Mouse (Mus musculus): ENCODE data around the gene Tldc2. TPM values are rescaled to one million over a fixed set of nuclear protein-coding genes. Genes with fewer than 3 reads are reported as not detected.

Gene Tldc2
- not detected for polyA plus RNA-seq (2014; fragmentation: Illumina TruSeq; extraction: RNeasy Lipid Tissue Mini Kit (QIAGEN cat#74804); ENCODE audit: low read depth, low replicate concordance)

DNA sequence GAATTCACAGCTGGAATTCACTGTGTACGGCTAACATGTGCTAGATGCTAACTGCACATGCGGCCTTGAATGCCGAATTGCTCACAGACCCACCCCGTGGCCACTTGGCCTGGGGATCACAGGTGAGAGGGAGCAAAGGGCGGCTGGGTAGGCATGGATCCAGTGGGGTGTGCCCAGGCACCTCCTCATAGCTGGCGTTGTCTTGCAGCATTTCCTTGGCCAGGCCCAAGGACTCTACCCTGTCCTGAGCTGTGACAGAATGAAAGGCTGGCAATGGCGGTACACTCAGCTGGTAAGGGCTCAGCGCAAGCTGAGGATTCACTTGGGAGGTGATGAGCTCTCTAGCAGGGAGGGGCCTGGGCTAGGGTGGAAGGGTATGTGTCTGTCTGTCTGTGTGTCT is at the start of gene Tldc2:
Gene Tldc2 (plus strand): TSS at position 260 of the 400 bp plus-strand sequence.

GRCm38 (mm10) chr2:157078793-157079700 is 7.8 kb upstream of the Tldc2 start, which contains the start of gene Soga1:
TSS of gene Soga1 (minus strand) at chr2:157079254.

DNA sequence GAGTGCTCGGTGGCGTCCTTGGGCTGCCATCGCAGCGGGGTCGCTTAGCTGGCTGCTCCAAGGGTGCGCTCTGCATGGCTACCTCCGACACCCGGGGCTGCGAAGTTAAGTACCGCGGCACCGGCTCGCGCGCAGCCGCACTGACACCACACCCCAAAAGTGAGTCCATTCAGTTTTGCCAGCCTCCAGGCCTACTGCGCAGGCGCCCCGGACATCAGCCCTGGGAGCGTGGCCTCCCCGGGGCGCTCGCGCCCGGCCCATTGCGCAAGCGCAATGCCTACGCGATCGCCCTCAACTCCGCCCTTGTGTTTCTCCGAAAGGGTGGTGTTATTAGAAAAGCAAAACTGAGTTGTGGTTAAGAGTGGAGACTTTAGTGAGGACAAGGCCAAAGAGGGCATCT is 48.2 kb downstream of the Tldc2 start, which contains the start of gene Samhd1:
Gene Samhd1 (minus strand): TSS at position 252 of the 400 bp plus-strand sequence.

Other genes starting within 250 kb of the Tldc2 start
- 4.2 TPM for gene Tgif2, start 247.0 kb upstream of the Tldc2 start, polyA plus RNA-seq (2014; fragmentation: Illumina TruSeq; extraction: RNeasy Lipid Tissue Mini Kit (QIAGEN cat#74804); ENCODE audit: low read depth, low replicate concordance)
- gene 4930518I15Rik, start 229.1 kb upstream of the Tldc2 start, polyA plus RNA-seq (2014; fragmentation: Illumina TruSeq; extraction: RNeasy Lipid Tissue Mini Kit (QIAGEN cat#74804); ENCODE audit: low read depth, low replicate concordance), result 2.0 TPM
- 68.6 TPM for gene Rab5if, start 223.9 kb upstream of the Tldc2 start, polyA plus RNA-seq (2014; fragmentation: Illumina TruSeq; extraction: RNeasy Lipid Tissue Mini Kit (QIAGEN cat#74804); ENCODE audit: low read depth, low replicate concordance)
- 0.11 TPM for gene Sla2, start 199.9 kb upstream of the Tldc2 start, polyA plus RNA-seq (2014; fragmentation: Illumina TruSeq; extraction: RNeasy Lipid Tissue Mini Kit (QIAGEN cat#74804); ENCODE audit: low read depth, low replicate concordance)
- 40.8 TPM for gene Ndrg3, start 95.0 kb upstream of the Tldc2 start, polyA plus RNA-seq (2014; fragmentation: Illumina TruSeq; extraction: RNeasy Lipid Tissue Mini Kit (QIAGEN cat#74804); ENCODE audit: low read depth, low replicate concordance)
- gene Dsn1, start 79.9 kb upstream of the Tldc2 start, polyA plus RNA-seq (2014; fragmentation: Illumina TruSeq; extraction: RNeasy Lipid Tissue Mini Kit (QIAGEN cat#74804); ENCODE audit: low read depth, low replicate concordance), result 4.3 TPM
- 7.0 TPM for gene Soga1, start 7.8 kb upstream of the Tldc2 start, polyA plus RNA-seq (2014; fragmentation: Illumina TruSeq; extraction: RNeasy Lipid Tissue Mini Kit (QIAGEN cat#74804); ENCODE audit: low read depth, low replicate concordance)
- 47.1 TPM for gene Samhd1, start 48.2 kb downstream of the Tldc2 start, polyA plus RNA-seq (2014; fragmentation: Illumina TruSeq; extraction: RNeasy Lipid Tissue Mini Kit (QIAGEN cat#74804); ENCODE audit: low read depth, low replicate concordance)
- 7.3 TPM for gene Rbl1, start 117.5 kb downstream of the Tldc2 start, polyA plus RNA-seq (2014; fragmentation: Illumina TruSeq; extraction: RNeasy Lipid Tissue Mini Kit (QIAGEN cat#74804); ENCODE audit: low read depth, low replicate concordance)
- gene Rpn2, start 192.0 kb downstream of the Tldc2 start, polyA plus RNA-seq (2014; fragmentation: Illumina TruSeq; extraction: RNeasy Lipid Tissue Mini Kit (QIAGEN cat#74804); ENCODE audit: low read depth, low replicate concordance), result 352 TPM
- 1.6 TPM for gene Mroh8, start 192.5 kb downstream of the Tldc2 start, polyA plus RNA-seq (2014; fragmentation: Illumina TruSeq; extraction: RNeasy Lipid Tissue Mini Kit (QIAGEN cat#74804); ENCODE audit: low read depth, low replicate concordance)

Data from adipose tissue, adult 10 weeks (tissue).